Mouse (Mus musculus): Measurements from ENCODE around the gene Cdkn1c.

- no peak for TF ChIP-seq POLR2AphosphoS2 (IDR thresholded peaks at IDR 0.05; ENCODE audit: low read depth, low read length)
- no peak for TF ChIP-seq POLR2A (IDR thresholded peaks at IDR 0.05; ENCODE audit: low read depth, low read length)
- TF ChIP-seq PAX5 (IDR thresholded peaks at IDR 0.05; ENCODE audit: low read length): no peak
- no peak for TF ChIP-seq NRF1 (IDR thresholded peaks at IDR 0.05; ENCODE audit: low read depth, low read length)
- TF ChIP-seq CTCF (conservative IDR thresholded peaks at IDR 0.05 in 1 of 2, IDR thresholded peaks at IDR 0.05 in 1 of 2; ENCODE audit: low read depth in 2 of 2, low read length in 2 of 2): no peak
- no peak for TF ChIP-seq UBTF (IDR thresholded peaks at IDR 0.05; ENCODE audit: low read depth, low read length)
- no peak for TF ChIP-seq ZC3H11A (IDR thresholded peaks at IDR 0.05; ENCODE audit: low read depth, low read length)
- no peak for TF ChIP-seq ZMIZ1 (IDR thresholded peaks at IDR 0.05; ENCODE audit: low read depth, low read length)
- TF ChIP-seq TCF12 (IDR thresholded peaks at IDR 0.05; ENCODE audit: low read depth, low read length): no peak
- no peak for TF ChIP-seq GABPA (IDR thresholded peaks at IDR 0.05; ENCODE audit: insufficient replicate concordance, low read depth, low read length)
- no peak for TF ChIP-seq IRF4 (IDR thresholded peaks at IDR 0.05; ENCODE audit: low read depth, low read length)
Measured at GRCm38 (mm10) chr7:143501643-143502417, 41.0 kb upstream of the Cdkn1c start.

Measured in CH12.LX (cell line).